Mouse (Mus musculus): ENCODE data around the gene Rora. TPM values are rescaled to one million over a fixed set of nuclear protein-coding genes. Genes with fewer than 3 reads are reported as not detected.

The Rora gene
- polyA plus RNA-seq, 1 experiment, result 4.7 TPM

DNA sequence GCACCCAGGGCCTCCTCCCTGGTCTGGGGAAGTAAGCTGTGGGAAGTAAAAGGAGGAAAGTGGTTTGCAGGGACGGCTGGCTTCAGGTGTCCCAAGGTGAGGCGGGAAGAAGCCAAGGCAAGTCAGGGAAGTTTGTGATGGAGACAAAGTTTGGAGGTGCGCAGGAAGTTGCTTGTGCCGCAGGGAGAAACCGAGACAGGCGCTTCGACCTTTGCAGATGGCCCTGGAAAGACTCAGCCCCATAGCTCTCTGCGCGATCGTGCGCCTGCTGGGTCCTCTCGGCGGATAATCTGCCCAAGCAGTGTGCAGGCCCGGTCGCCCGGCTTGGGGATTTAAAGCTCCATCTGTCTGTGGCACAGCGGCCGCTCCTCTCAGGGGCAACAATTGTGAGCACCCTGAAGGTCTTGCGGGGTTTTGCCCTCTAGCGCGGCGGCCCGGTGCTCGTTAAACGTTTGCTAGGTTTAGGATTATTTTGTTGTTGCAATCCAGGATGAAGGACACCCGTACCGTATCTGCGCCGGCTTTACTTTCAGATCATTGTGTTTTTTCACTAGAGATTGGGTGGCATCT, 637.4 kb downstream of the Rora start:
- Histone ChIP-seq H3K36me3 (ENCODE audit: control insufficient read depth, insufficient read depth, low read length) (no peaks in the 10 kb centered on the region), H3K4me3 (ENCODE audit: control insufficient read depth, insufficient read depth, low read length) (peak overlapping the region; percentile 58), H3K27me3 (ENCODE audit: control insufficient read depth, insufficient read depth, low read length) (peaks cover 7% of the 10 kb centered on the region; the same call in 1 of the 2 replicates), H3K4me1 (replicated peaks; ENCODE audit: control insufficient read depth, insufficient read depth, low read length) (peaks cover 17% of the 10 kb centered on the region), H3K27ac (ENCODE audit: control insufficient read depth, insufficient read depth, low read length) (no peak overlapping the region)
- WGBS, result 4% methylated on average over 29 of the region's 29 CpGs
- TF ChIP-seq POLR2A (IDR thresholded peaks at IDR 0.05; ENCODE audit: control insufficient read depth, extremely low read depth, insufficient read depth, low read length, poor library complexity) (no peak), CTCF (IDR thresholded peaks at IDR 0.05; ENCODE audit: borderline replicate concordance, control insufficient read depth, extremely low read depth, insufficient read depth, low read length, poor library complexity) (no peak)
- no peak for DNase-seq

GRCm38 (mm10) chr9:69291451-69291850, 637.9 kb downstream of the Rora start:
- no peaks in the 10 kb centered on the region for H3K36me3 ChIP-seq (ENCODE audit: control insufficient read depth, insufficient read depth, low read length)
- WGBS, result 20% methylated on average over 13 of the region's 13 CpGs
- no peak overlapping the region for H3K27ac ChIP-seq (ENCODE audit: control insufficient read depth, insufficient read depth, low read length)
- H3K4me3 ChIP-seq (ENCODE audit: control insufficient read depth, insufficient read depth, low read length), result no peak overlapping the region
- no peak for TF ChIP-seq POLR2A (IDR thresholded peaks at IDR 0.05; ENCODE audit: control insufficient read depth, extremely low read depth, insufficient read depth, low read length, poor library complexity)
- H3K27me3 ChIP-seq (ENCODE audit: control insufficient read depth, insufficient read depth, low read length), result peaks cover 7% of the 10 kb centered on the region; the same call in 1 of the 2 replicates
- peaks cover 17% of the 10 kb centered on the region for H3K4me1 ChIP-seq (replicated peaks; ENCODE audit: control insufficient read depth, insufficient read depth, low read length)
- no peak for DNase-seq

DNA sequence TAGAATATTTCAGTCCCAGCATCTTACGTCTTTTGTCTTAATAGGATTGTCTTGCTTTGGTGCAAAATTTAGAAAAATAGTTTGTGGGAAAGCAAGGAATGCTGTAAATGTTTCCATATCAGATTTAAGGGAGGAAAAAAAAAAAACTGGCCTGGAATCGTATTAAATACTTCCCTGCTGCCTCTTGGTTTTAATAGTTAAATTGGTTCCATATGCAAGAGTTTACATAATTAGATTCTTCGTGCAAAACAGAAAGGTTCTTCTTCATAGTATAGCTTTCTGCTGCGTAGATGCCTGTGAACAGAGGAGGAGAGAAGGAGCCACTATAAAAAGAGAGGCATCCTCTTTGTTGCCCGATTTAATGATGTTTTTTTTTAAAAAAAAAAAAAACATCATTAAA, 638.8 kb downstream of the Rora start:
- Histone ChIP-seq H3K27me3 (ENCODE audit: control insufficient read depth, insufficient read depth, low read length) (peaks cover 7% of the 10 kb centered on the region; the same call in 1 of the 2 replicates), H3K36me3 (ENCODE audit: control insufficient read depth, insufficient read depth, low read length) (no peaks in the 10 kb centered on the region), H3K4me3 (ENCODE audit: control insufficient read depth, insufficient read depth, low read length) (no peak overlapping the region), H3K4me1 (replicated peaks; ENCODE audit: control insufficient read depth, insufficient read depth, low read length) (peaks cover 17% of the 10 kb centered on the region), H3K27ac (ENCODE audit: control insufficient read depth, insufficient read depth, low read length) (no peak overlapping the region)
- DNase-seq, result no peak
- 93% methylated on average over 5 of the region's 5 CpGs for WGBS
- TF ChIP-seq CTCF (IDR thresholded peaks at IDR 0.05; ENCODE audit: borderline replicate concordance, control insufficient read depth, extremely low read depth, insufficient read depth, low read length, poor library complexity) (no peak), POLR2A (IDR thresholded peaks at IDR 0.05; ENCODE audit: control insufficient read depth, extremely low read depth, insufficient read depth, low read length, poor library complexity) (no peak)

DNA sequence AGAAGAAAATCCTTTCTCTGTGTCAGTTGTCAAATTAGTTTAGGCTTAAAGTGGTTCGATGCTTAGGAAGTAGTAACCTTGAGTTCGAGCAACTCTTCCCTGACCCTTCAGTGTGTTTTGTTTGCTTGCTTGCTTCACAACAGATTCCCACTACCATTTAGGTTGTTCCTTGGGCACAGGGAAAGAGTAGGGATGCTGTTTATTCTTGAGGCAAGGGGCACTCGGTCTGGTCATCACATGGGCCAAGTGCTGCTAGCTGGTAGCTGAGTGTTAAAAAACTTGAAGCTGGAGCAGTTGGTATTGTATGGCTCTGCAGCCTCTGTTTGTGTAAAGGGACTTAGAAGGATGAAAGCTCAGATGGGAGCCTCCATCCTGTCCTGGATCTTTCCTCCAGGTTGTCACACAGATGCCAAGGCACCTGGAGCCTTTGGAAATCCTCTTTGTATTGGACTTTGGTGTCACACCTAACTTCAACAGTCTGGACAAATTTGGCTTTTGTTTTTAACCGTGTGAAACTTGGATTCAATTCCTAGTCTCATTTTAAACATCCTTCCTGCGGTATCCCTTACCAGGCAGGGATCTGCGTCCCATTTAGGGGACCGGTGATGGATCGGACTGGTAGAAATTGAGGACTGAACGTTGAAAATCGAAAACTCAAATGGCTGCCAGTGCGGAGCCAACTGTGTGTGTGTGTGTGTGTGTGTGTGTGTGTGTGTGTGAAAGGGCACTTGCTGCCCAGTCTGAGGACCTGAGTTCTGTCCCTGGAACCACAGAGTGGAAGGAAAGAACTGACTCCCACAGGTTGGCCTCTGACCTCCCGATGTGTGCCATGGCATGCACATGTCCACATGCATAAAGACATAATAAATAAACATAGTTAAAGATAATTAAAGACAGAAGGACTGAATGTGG, 639.4 kb downstream of the Rora start:
- no peak overlapping the region for H3K27ac ChIP-seq (ENCODE audit: control insufficient read depth, insufficient read depth, low read length)
- WGBS, result 95% methylated on average over 12 of the region's 12 CpGs
- H3K36me3 ChIP-seq (ENCODE audit: control insufficient read depth, insufficient read depth, low read length), result no peaks in the 10 kb centered on the region
- no peak overlapping the region for H3K4me3 ChIP-seq (ENCODE audit: control insufficient read depth, insufficient read depth, low read length)
- no peak for TF ChIP-seq CTCF (IDR thresholded peaks at IDR 0.05; ENCODE audit: borderline replicate concordance, control insufficient read depth, extremely low read depth, insufficient read depth, low read length, poor library complexity)
- no peak for TF ChIP-seq POLR2A (IDR thresholded peaks at IDR 0.05; ENCODE audit: control insufficient read depth, extremely low read depth, insufficient read depth, low read length, poor library complexity)
- DNase-seq, result no peak
- H3K27me3 ChIP-seq (ENCODE audit: control insufficient read depth, insufficient read depth, low read length), result peaks cover 7% of the 10 kb centered on the region; the same call in 1 of the 2 replicates
- peaks cover 21% of the 10 kb centered on the region for H3K4me1 ChIP-seq (replicated peaks; ENCODE audit: control insufficient read depth, insufficient read depth, low read length)

GRCm38 (mm10) chr9:69293688-69294074, 640.1 kb downstream of the Rora start:
- WGBS, result 92% methylated on average over 8 of the region's 8 CpGs
- no peak overlapping the region for H3K4me3 ChIP-seq (ENCODE audit: control insufficient read depth, insufficient read depth, low read length)
- H3K36me3 ChIP-seq (ENCODE audit: control insufficient read depth, insufficient read depth, low read length), result no peaks in the 10 kb centered on the region
- no peak overlapping the region for H3K27ac ChIP-seq (ENCODE audit: control insufficient read depth, insufficient read depth, low read length)
- H3K27me3 ChIP-seq (ENCODE audit: control insufficient read depth, insufficient read depth, low read length), result peaks cover 7% of the 10 kb centered on the region; the same call in 1 of the 2 replicates
- TF ChIP-seq CTCF (IDR thresholded peaks at IDR 0.05; ENCODE audit: borderline replicate concordance, control insufficient read depth, extremely low read depth, insufficient read depth, low read length, poor library complexity) (no peak), POLR2A (IDR thresholded peaks at IDR 0.05; ENCODE audit: control insufficient read depth, extremely low read depth, insufficient read depth, low read length, poor library complexity) (no peak)
- DNase-seq, result no peak
- peaks cover 25% of the 10 kb centered on the region for H3K4me1 ChIP-seq (replicated peaks; ENCODE audit: control insufficient read depth, insufficient read depth, low read length)

- H3K4me3 ChIP-seq (ENCODE audit: control insufficient read depth, insufficient read depth, low read length), result no peak overlapping the region
- H3K27ac ChIP-seq (ENCODE audit: control insufficient read depth, insufficient read depth, low read length), result no peak overlapping the region
- H3K4me1 ChIP-seq (replicated peaks; ENCODE audit: control insufficient read depth, insufficient read depth, low read length), result peaks cover 22% of the 10 kb centered on the region
- WGBS, result 92% methylated on average over 5 of the region's 5 CpGs
- TF ChIP-seq POLR2A (IDR thresholded peaks at IDR 0.05; ENCODE audit: control insufficient read depth, extremely low read depth, insufficient read depth, low read length, poor library complexity), result no peak
- no peak for TF ChIP-seq CTCF (IDR thresholded peaks at IDR 0.05; ENCODE audit: borderline replicate concordance, control insufficient read depth, extremely low read depth, insufficient read depth, low read length, poor library complexity)
- H3K27me3 ChIP-seq (ENCODE audit: control insufficient read depth, insufficient read depth, low read length), result peaks cover 7% of the 10 kb centered on the region; the same call in 1 of the 2 replicates
- no peak for DNase-seq
- no peaks in the 10 kb centered on the region for H3K36me3 ChIP-seq (ENCODE audit: control insufficient read depth, insufficient read depth, low read length)
Measured at GRCm38 (mm10) chr9:69294426-69294825, 640.8 kb downstream of the Rora start.

Measured in thymus, adult 2 months (tissue).